Mouse (Mus musculus) hindbrain, embryonic 10.5 days (tissue): ENCODE results near the gene Ctnna3. TPM values are rescaled to one million over a fixed set of nuclear protein-coding genes. Genes with fewer than 3 reads are reported as not detected.
A peak's percentile ranks its signal among the peaks of the same experiment; 100 is the strongest.
"Not testable (repeated sequence)": the region's sequence is repeated elsewhere in the genome, so short reads cannot be mapped to it uniquely, and the experiment has no call there.

Experiments
- DNase-seq: peaks from one replicate; pipeline ENCODE4 v3.0.0-alpha.2; 2017; ENCODE audit warnings: low spot score
- H3K27ac ChIP-seq: fragments of 300-500 bp; sonication (generic); 2 replicates; pipeline ENCODE4 v1.5.1; 2016; ENCODE audit warnings: mild to moderate bottlenecking, moderate library complexity
- H3K27me3 ChIP-seq: fragments of 300-500 bp; sonication (generic); 2 replicates; pipeline ENCODE4 v1.6.1; 2016; ENCODE audit warnings: mild to moderate bottlenecking; ENCODE audit not compliant: poor library complexity, insufficient read depth, severe bottlenecking
- H3K36me3 ChIP-seq: fragments of 300-500 bp; sonication (generic); 2 replicates; pipeline ENCODE4 v1.6.1; 2016; ENCODE audit warnings: mild to moderate bottlenecking, moderate library complexity
- H3K4me1 ChIP-seq: fragments of 300-500 bp; sonication (generic); replicated peaks from 2 replicates; pipeline ENCODE4 v1.6.1; 2016; ENCODE audit warnings: mild to moderate bottlenecking
- H3K4me3 ChIP-seq: fragments of 300-500 bp; sonication (generic); 2 replicates; pipeline ENCODE4 v1.5.1; 2016; ENCODE audit warnings: mild to moderate bottlenecking, moderate library complexity
- H3K9me3 ChIP-seq: fragments of 300-500 bp; sonication (generic); 2 replicates; pipeline ENCODE4 v1.6.1; 2016; ENCODE audit warnings: mild to moderate bottlenecking, moderate library complexity
- WGBS: fragments of 180-500 bp; shearing (Covaris S2); methylation state at CpG from one replicate; pipeline ENCODE4 v1.1.7; 2016; 5-methylcytosine and 5-hydroxymethylcytosine counted together
- polyA plus RNA-seq: library from polyadenylated mRNA; unstranded; fragments of >200 nt; fragmentation: Nextera tagmentation; extraction: Ambion mirVana; gene quantifications from 2 replicates; pipeline ENCODE4 v1.2.1, GENCODE M21; 2016

The Ctnna3 gene
- polyA plus RNA-seq, 1 experiment from 2014 or later: 0.21 TPM

DNA sequence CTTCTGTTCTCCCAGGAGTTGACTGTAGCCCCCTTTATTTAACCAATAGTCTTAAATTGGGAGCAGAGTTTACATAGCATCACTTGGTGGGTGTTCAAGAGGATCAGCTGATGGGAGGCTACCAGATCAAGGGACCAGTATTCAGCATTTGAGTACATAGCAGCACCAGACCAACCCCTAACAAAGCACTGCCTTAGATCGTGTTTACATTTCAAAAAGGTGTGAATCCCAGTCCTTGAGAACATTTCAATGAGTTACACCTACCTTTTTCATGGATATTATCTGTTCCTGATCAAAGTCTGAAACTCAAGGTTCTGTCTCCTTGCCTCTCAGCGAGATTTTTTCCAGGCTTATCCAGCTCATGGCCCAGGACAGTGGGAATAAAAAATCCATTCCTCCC is 1306.7 kb downstream of the Ctnna3 start:
- Histone ChIP-seq H3K27ac (no peak overlapping the region), H3K9me3 (no peaks in the 10 kb centered on the region)
- WGBS: 40% methylated on average over 2 of the region's 2 CpGs

DNA sequence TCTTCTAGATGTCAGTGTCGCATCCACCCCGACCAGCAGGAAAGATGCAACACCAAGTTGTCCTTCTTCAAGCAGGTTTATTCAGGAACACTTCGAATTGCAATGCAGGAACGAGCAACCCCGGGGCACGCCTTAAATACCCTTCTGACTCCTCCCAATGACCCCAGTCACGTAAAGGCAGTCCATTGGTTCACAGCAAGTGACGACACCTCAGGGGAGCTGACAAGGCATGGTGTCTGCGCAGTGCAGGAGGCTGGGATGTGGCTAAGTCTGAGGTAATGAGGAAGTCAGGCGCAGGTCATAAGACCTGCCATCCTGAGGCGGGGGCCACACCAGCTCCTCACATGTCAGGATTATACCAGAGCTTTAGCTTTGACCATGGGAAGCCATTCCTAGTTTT is 1311.8 kb downstream of the Ctnna3 start:
- not testable (repeated sequence) for H3K9me3 ChIP-seq, H3K27ac ChIP-seq, H3K4me1 ChIP-seq, H3K36me3 ChIP-seq, H3K27me3 ChIP-seq, DNase-seq, H3K4me3 ChIP-seq
- 84% methylated on average over 11 of the region's 11 CpGs for WGBS

More for the DNA sequence above, 1306.7 kb downstream of the Ctnna3 start:
- no peak for DNase-seq
- Histone ChIP-seq H3K4me1 (no peaks in the 10 kb centered on the region), H3K4me3 (no peak overlapping the region), H3K27me3 (no peaks in the 10 kb centered on the region), H3K36me3 (no peaks in the 10 kb centered on the region)

DNA sequence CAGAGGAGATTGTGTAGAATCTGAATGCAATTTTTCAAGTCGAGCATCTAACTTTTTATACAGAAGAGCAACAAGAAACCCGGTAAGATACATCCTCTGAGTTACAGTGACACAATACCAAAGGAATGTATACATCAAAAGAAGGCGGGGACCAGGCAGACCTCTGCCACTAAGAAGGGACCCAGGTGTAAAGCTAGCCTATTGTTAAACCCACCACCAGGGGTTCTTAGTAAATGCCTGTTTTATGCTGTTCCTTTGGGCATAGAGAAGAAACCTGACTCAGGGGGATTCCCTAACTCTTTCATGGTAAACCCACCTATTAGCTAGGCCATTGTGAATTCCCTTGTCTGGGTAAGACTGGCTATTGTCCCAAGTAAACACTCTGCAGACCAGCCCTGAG is 1314.2 kb downstream of the Ctnna3 start:
- H3K4me3 ChIP-seq, H3K36me3 ChIP-seq, H3K27ac ChIP-seq, DNase-seq, H3K9me3 ChIP-seq, H3K4me1 ChIP-seq, H3K27me3 ChIP-seq: not testable (repeated sequence)
- WGBS: 34% methylated on average over 3 of the region's 3 CpGs

DNA sequence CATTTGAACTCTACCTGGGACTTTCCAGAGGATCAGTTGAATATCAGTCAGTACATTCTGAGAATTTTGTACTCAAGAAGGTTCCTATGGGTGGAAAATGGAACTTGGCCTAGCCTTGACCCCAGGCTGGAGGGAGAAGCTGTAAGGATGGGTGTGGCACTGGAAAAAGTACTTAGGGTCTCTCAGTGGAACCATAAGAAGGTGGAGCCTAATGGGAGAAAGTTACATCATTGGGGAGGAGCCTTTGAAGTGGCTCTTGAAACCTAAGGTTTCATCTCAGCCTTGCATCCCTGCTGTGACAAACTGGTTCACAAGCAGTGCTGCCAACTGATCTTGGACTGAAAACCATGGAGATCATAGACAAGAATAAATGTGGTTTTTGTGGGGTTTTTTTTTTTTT is 1318.8 kb downstream of the Ctnna3 start:
- no peak overlapping the region for H3K4me3 ChIP-seq
- H3K36me3 ChIP-seq: no peaks in the 10 kb centered on the region
- H3K27me3 ChIP-seq: no peaks in the 10 kb centered on the region
- DNase-seq: no peak
- no peak overlapping the region for H3K27ac ChIP-seq
- H3K4me1 ChIP-seq: no peaks in the 10 kb centered on the region
- no peaks in the 10 kb centered on the region for H3K9me3 ChIP-seq

DNA sequence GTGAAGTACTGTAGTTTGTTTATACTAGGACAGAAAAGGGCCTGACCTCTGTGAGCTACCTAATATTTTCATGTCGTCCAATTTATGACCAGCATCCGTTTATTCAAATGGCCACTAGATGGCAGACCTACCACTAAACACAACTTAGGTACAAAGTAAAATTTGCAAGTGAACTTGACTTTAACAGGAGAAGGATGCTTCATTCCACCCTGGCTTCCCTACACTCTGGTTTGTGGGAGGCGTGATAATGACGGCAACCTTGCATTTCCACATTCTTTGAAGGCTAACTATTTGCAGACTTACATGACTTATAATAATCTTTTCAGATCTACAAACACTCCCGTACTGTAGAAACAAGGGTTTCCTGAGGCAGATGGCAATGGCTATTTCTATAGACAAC is 1320.9 kb downstream of the Ctnna3 start:
- H3K9me3 ChIP-seq: no peaks in the 10 kb centered on the region
- H3K27me3 ChIP-seq: no peaks in the 10 kb centered on the region
- 45% methylated on average over 5 of the region's 5 CpGs for WGBS
- H3K4me1 ChIP-seq: no peaks in the 10 kb centered on the region
- H3K4me3 ChIP-seq: no peak overlapping the region
- no peaks in the 10 kb centered on the region for H3K36me3 ChIP-seq
- peak; percentile 5 for DNase-seq
- no peak overlapping the region for H3K27ac ChIP-seq

DNA sequence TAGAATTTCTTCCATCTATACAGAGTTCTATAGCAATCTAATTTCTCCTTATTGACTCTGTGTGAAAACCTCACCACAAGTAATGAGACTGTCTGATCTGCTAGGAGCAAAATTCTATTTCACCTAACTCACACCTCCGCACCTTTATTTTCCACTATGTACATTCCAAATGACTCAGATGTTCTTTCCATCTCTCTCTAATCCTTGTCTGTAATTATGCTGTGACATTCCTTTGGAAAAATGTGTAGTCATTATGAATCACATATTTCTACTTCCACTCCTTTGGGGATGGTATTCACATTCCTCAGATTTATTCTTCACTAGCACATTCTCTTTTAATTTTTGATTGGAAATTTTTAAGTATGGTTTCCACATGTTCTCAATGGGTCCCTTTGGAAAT is 1406.4 kb downstream of the Ctnna3 start:
- no peaks in the 10 kb centered on the region for H3K27me3 ChIP-seq
- no peak overlapping the region for H3K4me3 ChIP-seq
- WGBS: 100% methylated on average over 1 of the region's 1 CpGs
- H3K4me1 ChIP-seq: no peaks in the 10 kb centered on the region
- H3K36me3 ChIP-seq: no peaks in the 10 kb centered on the region
- no peak overlapping the region for H3K27ac ChIP-seq
- no peak for DNase-seq
- no peaks in the 10 kb centered on the region for H3K9me3 ChIP-seq

DNA sequence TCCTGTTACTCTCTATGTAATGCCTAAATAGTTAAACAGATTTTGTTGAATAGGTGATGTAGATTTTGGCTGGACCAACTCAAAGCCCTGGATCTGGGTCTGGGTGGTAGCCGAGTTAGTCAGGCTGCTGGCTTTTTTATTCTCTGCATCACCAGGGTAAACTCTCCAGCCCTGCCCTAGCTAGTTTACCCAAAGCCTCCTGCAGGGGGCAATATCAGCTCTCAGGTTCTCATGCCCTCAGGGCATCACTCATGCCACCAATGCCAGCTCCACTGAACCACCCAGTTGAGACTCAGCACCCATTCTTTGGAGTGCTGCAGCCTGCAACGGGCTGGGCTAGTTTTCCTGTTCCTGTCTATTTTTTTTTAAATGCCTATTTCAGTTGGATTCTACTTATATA is 1431.5 kb downstream of the Ctnna3 start:
- WGBS: 82% methylated on average over 2 of the region's 2 CpGs
- Histone ChIP-seq H3K27ac (no peak overlapping the region), H3K9me3 (no peaks in the 10 kb centered on the region), H3K27me3 (no peaks in the 10 kb centered on the region), H3K36me3 (no peaks in the 10 kb centered on the region), H3K4me3 (no peak overlapping the region), H3K4me1 (no peaks in the 10 kb centered on the region)
- no peak for DNase-seq

DNA sequence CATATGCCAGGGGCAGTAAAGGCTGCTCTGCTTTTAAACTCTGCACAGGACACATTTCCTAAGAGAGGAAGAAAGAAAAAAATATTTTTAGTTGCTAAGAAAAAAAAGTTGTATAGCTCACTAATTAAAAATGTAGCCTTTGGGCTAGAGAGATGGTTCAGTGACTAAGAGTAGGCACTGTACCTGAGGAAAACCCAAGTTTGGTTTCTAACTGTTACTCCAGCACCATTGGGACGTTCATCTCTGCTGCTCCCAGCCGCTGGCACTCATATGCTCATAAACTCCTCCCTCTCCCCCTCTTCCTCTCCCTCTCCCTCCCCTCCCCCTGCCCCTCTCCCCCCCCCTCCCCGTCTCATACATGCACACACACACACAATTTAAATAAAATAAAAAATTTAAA is 1441.0 kb downstream of the Ctnna3 start:
- 78% methylated on average over 3 of the region's 3 CpGs for WGBS
- H3K4me1 ChIP-seq: no peaks in the 10 kb centered on the region
- no peak overlapping the region for H3K4me3 ChIP-seq
- no peaks in the 10 kb centered on the region for H3K27me3 ChIP-seq
- no peak overlapping the region for H3K27ac ChIP-seq
- no peaks in the 10 kb centered on the region for H3K9me3 ChIP-seq
- no peak for DNase-seq
- no peaks in the 10 kb centered on the region for H3K36me3 ChIP-seq

DNA sequence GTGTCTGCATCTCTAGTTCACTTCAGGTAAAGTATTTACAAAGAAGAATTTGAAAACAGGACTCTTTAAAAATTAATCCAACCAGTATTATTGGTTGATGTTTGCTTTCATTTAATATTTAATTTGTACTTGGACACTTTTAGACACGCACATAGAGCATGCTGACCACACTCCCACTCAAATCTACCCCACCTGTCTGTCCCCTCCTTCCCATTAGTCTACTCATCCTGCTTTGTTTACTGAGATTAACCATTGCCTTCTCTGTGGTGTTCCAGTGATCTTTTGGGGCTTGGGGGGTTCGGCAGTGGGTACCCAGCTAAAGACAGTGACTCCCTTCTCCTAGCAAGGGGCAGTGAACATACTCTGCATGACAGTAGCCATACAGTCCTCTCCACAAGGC is 1446.6 kb downstream of the Ctnna3 start:
- DNase-seq: no peak
- Histone ChIP-seq H3K4me1 (no peaks in the 10 kb centered on the region), H3K27ac (no peak overlapping the region), H3K36me3 (no peaks in the 10 kb centered on the region), H3K9me3 (no peaks in the 10 kb centered on the region), H3K4me3 (no peak overlapping the region), H3K27me3 (no peaks in the 10 kb centered on the region)
- whole genome bisulfite sequencing: 83% methylated on average over 2 of the region's 2 CpGs

DNA sequence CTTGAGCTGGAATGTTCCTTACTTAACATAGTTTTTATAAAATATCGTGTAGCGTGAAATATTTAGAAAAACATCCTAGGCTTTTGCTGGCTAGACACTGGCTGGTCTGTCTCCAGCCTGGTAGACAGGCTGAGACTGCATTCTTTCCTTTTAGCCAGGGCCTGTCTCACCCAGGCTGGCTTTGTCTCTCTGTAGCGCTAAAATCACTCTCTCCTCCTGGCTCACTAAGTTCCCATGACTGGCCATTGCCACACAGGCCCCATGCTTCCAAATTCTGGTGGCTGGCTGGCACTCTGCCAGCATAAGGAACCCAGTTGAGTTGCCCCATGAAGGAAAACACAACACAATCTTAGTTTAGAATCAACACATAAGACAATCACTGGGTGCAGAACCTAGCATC is 1450.0 kb downstream of the Ctnna3 start:
- Histone ChIP-seq H3K4me3 (no peak overlapping the region), H3K36me3 (no peaks in the 10 kb centered on the region), H3K27me3 (no peaks in the 10 kb centered on the region), H3K4me1 (no peaks in the 10 kb centered on the region), H3K9me3 (no peaks in the 10 kb centered on the region), H3K27ac (no peak overlapping the region)
- no peak for DNase-seq
- WGBS: 79% methylated on average over 3 of the region's 3 CpGs

DNA sequence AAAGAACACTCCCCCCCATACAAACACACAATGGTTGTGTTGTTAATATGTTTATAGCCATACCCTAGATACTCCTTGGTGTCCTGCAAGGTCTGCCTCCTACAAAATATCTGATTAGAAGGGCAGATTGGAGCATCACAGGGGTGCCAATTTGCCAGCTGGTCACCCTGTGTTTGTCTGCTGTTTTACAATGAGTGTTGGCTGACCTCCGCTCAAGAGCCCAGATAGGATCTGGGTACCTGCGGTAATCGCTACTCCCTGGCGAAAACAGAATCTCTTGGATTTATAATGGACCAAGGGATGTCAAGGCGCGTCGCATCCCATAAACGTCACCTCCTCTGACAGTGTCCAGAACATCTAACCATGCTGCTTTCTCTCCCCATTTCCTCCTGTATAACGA is 1457.0 kb downstream of the Ctnna3 start:
- Histone ChIP-seq H3K9me3 (no peaks in the 10 kb centered on the region), H3K27ac (no peak overlapping the region), H3K27me3 (no peaks in the 10 kb centered on the region), H3K36me3 (no peaks in the 10 kb centered on the region), H3K4me3 (no peak overlapping the region), H3K4me1 (no peaks in the 10 kb centered on the region)
- no peak for DNase-seq
- 93% methylated on average over 9 of the region's 9 CpGs for WGBS

DNA sequence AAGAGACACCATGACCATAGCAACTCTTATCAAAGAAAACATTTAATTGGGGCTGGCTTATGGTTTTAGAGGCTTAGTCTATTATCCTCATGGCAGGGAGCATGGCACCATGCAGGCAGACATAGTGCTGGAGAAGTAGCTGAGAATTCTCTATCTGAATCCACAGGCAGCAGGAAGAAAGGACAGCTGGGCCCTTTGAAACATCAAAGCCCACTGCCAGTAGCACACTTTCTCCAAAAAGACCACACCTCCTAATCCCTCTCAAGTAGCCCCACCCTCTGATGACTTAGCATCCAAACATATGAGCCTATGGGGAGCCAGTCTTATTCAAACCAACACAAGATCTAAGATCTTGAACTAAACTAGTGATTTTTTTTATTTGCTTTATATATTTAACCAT is 1462.6 kb downstream of the Ctnna3 start:
- no peak overlapping the region for H3K27ac ChIP-seq
- no peak overlapping the region for H3K4me3 ChIP-seq
- DNase-seq: no peak
- H3K27me3 ChIP-seq: no peaks in the 10 kb centered on the region
- H3K36me3 ChIP-seq: no peaks in the 10 kb centered on the region
- H3K9me3 ChIP-seq: no peaks in the 10 kb centered on the region
- no peaks in the 10 kb centered on the region for H3K4me1 ChIP-seq

DNA sequence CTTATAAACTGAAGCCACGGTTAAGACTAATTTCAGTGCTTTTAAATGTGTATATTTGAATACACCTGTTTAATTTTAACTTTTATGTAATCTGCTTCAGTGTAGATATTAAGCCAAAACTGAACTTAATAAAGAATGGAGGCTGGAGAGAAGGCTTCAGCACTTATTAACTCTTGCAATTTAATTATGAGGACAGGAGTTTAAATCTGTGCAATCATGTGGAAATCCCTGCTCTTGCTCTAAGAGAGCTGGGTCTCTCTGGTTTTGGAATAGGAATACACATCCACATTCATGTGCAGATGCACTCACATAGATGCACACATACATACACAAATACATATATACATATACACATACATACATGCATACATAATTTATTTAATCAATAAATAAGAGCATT is 1468.8 kb downstream of the Ctnna3 start:
- H3K27me3 ChIP-seq: no peaks in the 10 kb centered on the region
- DNase-seq: no peak

DNA sequence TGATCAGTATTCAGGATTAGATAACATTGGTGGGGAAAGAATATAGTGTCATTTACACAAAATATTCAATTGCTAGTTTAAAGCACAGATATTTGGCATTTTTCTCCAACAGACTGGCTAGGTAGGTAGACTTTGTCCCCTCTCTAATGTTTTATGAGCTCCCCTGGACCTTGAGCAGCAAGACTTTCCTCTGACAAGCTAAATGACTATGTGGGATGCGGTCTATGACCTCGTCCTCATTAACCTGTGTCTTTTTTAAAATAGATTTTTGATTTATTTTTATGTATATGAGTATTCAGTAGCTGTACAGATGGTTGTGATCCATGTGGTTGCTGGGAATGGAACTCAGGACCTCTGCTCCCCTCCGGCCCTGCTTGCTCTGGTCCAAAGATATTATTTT is 1471.8 kb downstream of the Ctnna3 start:
- Histone ChIP-seq H3K4me1 (no peaks in the 10 kb centered on the region), H3K4me3 (no peak overlapping the region), H3K9me3 (no peaks in the 10 kb centered on the region), H3K27me3 (no peaks in the 10 kb centered on the region), H3K27ac (no peak overlapping the region), H3K36me3 (no peaks in the 10 kb centered on the region)
- 86% methylated on average over 3 of the region's 3 CpGs for WGBS
- DNase-seq: no peak

More for the DNA sequence above, 1468.8 kb downstream of the Ctnna3 start:
- Histone ChIP-seq H3K9me3 (no peaks in the 10 kb centered on the region), H3K36me3 (no peaks in the 10 kb centered on the region), H3K4me1 (no peaks in the 10 kb centered on the region), H3K4me3 (no peak overlapping the region), H3K27ac (no peak overlapping the region)
- WGBS: 90% methylated on average over 1 of the region's 1 CpGs
